Comparison of ENCODE assay signal across 8 mouse cellular contexts in the genomic region with DNA sequence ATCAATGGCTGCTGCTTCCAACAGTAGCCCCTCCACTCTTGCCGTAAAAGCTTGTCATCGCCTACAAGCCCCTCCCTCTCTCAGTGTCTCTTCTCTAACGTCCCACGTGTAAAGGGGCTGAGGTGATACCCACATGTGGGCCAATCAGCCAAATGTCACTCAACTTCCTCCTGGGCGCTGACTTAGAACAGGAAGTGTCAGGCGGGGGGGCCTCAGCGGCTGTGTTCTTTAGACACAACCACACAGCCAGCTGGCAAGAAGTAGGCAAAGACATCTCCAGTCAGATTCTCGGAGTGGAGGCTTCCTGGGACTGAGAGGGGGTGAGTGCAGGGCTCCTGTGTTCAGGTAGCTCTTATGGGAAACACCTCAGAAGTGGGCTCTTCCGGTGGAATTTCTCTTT. TPM values are rescaled to one million over a fixed set of nuclear protein-coding genes. Genes with fewer than 3 reads are reported as not detected.
DNase-seq lines count a peak whose midpoint lies in the region; ATAC-seq and TF ChIP-seq lines count a peak whose summit lies in the region.

A gene (plus strand): TSS at position 113 of the 400 bp plus-strand sequence.

- H3K9me3 ChIP-seq in intestine, embryonic 15.5 days: no peaks in the 10 kb centered on the region
- H3K9me3 ChIP-seq in intestine, postnatal 0 days (ENCODE audit: control insufficient read depth): no peaks in the 10 kb centered on the region
- H3K9me3 ChIP-seq in hindbrain, embryonic 10.5 days: no peaks in the 10 kb centered on the region

- peaks cover 53% of the 10 kb centered on the region for H3K79me2 ChIP-seq in macrophage (ENCODE audit: inconsistent target)

- no peak for TF ChIP-seq CTCF in intestine, postnatal 0 days (IDR thresholded peaks at IDR 0.05; ENCODE audit: low read depth)

- no peaks in the 10 kb centered on the region for H3K36me3 ChIP-seq in intestine, embryonic 15.5 days
- no peaks in the 10 kb centered on the region for H3K36me3 ChIP-seq in intestine, postnatal 0 days (ENCODE audit: control insufficient read depth, insufficient read depth)
- 0 out of 2 replicates have a peak, but pooled peaks cover 4% of the 10 kb centered on the region for H3K36me3 ChIP-seq in macrophage (ENCODE audit: inconsistent target)
- no peaks in the 10 kb centered on the region for H3K36me3 ChIP-seq in hindbrain, embryonic 10.5 days

- H3K4me3 ChIP-seq in intestine, embryonic 15.5 days (replicated peaks): 0 out of 2 replicates have a peak within 1 kb of the TSS, but pooled peaks have one; percentile 2
- no peak within 1 kb of the TSS for H3K4me3 ChIP-seq in intestine, postnatal 0 days (ENCODE audit: low read depth, low read length)
- peak within 1 kb of the TSS; percentile 89 for H3K4me3 ChIP-seq in macrophage (ENCODE audit: inconsistent target)
- no peak within 1 kb of the TSS for H3K4me3 ChIP-seq in hindbrain, embryonic 10.5 days

- no peak within 1 kb of the TSS; the same call in 1 of the 2 replicates for H3K9ac ChIP-seq in intestine, embryonic 15.5 days
- H3K9ac ChIP-seq in intestine, postnatal 0 days (ENCODE audit: low read depth, low read length): no peak within 1 kb of the TSS

- no peaks in the 10 kb centered on the region for H3K4me1 ChIP-seq in intestine, embryonic 15.5 days (replicated peaks)
- no peaks in the 10 kb centered on the region for H3K4me1 ChIP-seq in intestine, postnatal 0 days (replicated peaks; ENCODE audit: control insufficient read depth, insufficient read depth, low read length)
- H3K4me1 ChIP-seq in hindbrain, embryonic 10.5 days (replicated peaks): peaks cover 5% of the 10 kb centered on the region; the same call in 1 of the 2 replicates

- WGBS in intestine, embryonic 15.5 days: 68% methylated on average over 9 of the region's 9 CpGs
- WGBS in intestine, postnatal 0 days: 60% methylated on average over 9 of the region's 9 CpGs
- 0% methylated on average over 9 of the region's 9 CpGs for WGBS in macrophage (ENCODE audit: missing documents)
- 74% methylated on average over 9 of the region's 9 CpGs for WGBS in hindbrain, embryonic 10.5 days

- H3K4me2 ChIP-seq in intestine, embryonic 15.5 days (replicated peaks): no peak within 1 kb of the TSS
- H3K4me2 ChIP-seq in intestine, postnatal 0 days (replicated peaks; ENCODE audit: low read depth): no peak within 1 kb of the TSS

- H3K27me3 ChIP-seq in intestine, embryonic 15.5 days (replicated peaks): no peaks in the 10 kb centered on the region
- no peaks in the 10 kb centered on the region for H3K27me3 ChIP-seq in intestine, postnatal 0 days (replicated peaks; ENCODE audit: control insufficient read depth, insufficient read depth, low read length)
- no peaks in the 10 kb centered on the region for H3K27me3 ChIP-seq in hindbrain, embryonic 10.5 days (ENCODE audit: insufficient read depth, poor library complexity, severe bottlenecking)

- ATAC-seq in intestine, embryonic 15.5 days: no peak
- no peak for ATAC-seq in intestine, postnatal 0 days
- ATAC-seq in granulocyte monocyte progenitor cell, adult 5-6 weeks (replicated peaks; ENCODE audit: poor library complexity, severe bottlenecking): peak; percentile 77

- H3K27ac ChIP-seq in intestine, embryonic 15.5 days: no peak within 1 kb of the TSS
- H3K27ac ChIP-seq in intestine, postnatal 0 days (ENCODE audit: low read depth, low read length): no peak within 1 kb of the TSS
- peak within 1 kb of the TSS; percentile 94 for H3K27ac ChIP-seq in macrophage
- no peak within 1 kb of the TSS for H3K27ac ChIP-seq in hindbrain, embryonic 10.5 days

- DNase-seq in thymus, postnatal 10 days (ENCODE audit: low spot score in 2 of 2): peak; percentile 85 to 88
- DNase-seq in frontal cortex, postnatal 36 days (ENCODE audit: low spot score in 2 of 2): no peak
- DNase-seq in hindbrain, embryonic 10.5 days (ENCODE audit: low spot score): no peak
- no peak for DNase-seq in cerebellum, postnatal 25 days

RNA-seq across cellular contexts. Expression of the gene that starts here (rescaled TPM):
- 3.2 and 3.7 TPM in 2 replicates for polyA plus RNA-seq in intestine, embryonic 15.5 days (2015; fragmentation: Nextera tagmentation; extraction: Ambion mirVana)
- 1.7 and 2.1 TPM in 2 replicates for polyA plus RNA-seq in intestine, postnatal 0 days (2015; fragmentation: Nextera tagmentation; extraction: Ambion mirVana)
- 17.1 and 28.9 TPM in 2 replicates for total RNA-seq in granulocyte monocyte progenitor cell, adult 5-6 weeks (2014; fragmentation: Nextera tagmentation)
- 32.0 and 36.6 TPM in 2 replicates for total RNA-seq in granulocyte monocyte progenitor cell, adult 5-6 weeks (2017)
- 100 to 1,000 TPM in 22 of 26 experiments, 10 to 100 TPM in 4; 30.2 to 203 (median 164) TPM for total RNA-seq in macrophage (2018; cell fraction: chromatin; rRNA removed)
- total RNA-seq in macrophage (2018; cell fraction: cytosol; rRNA removed): 100 to 1,000 TPM; 247 to 519 (median 377) TPM
- 100 to 1,000 TPM; 138 to 880 (median 577) TPM for total RNA-seq in macrophage (2018; cell fraction: nucleus; rRNA removed)
- polyA plus RNA-seq in macrophage (2018): 418 to 531 TPM (median 505 TPM) in 3 replicates
- 1.0 and 1.2 TPM in 2 replicates for polyA plus RNA-seq in hindbrain, embryonic 10.5 days (2016; fragmentation: Nextera tagmentation; extraction: Ambion mirVana)

Comparison
In these comparisons a context has a peak if more than half of its experiments do, and no peak if none do; other contexts are left out.
1. RNA of the gene that starts here (polyA plus RNA-seq): 418 to 531 TPM in macrophage; 3.2 to 3.7 TPM in intestine, embryonic 15.5 days, 1.7 to 2.1 TPM in intestine, postnatal 0 days and 1.0 to 1.2 TPM in hindbrain, embryonic 10.5 days; every median in the first group is over 10 times any median in the second.
2. H3K4me3 ChIP-seq: peak in intestine, embryonic 15.5 days (single experiment) and macrophage (single experiment); none in intestine, postnatal 0 days (single experiment) and hindbrain, embryonic 10.5 days (single experiment).
3. DNase-seq: peak in thymus, postnatal 10 days (2 of 2); none in frontal cortex, postnatal 36 days (0 of 2), hindbrain, embryonic 10.5 days (single experiment) and cerebellum, postnatal 25 days (0 of 2).